Mouse (Mus musculus) myocyte (in vitro differentiated cells): ENCODE measurements at regions not wholly inside any gene's neighbourhood (a gene's known extent, or its start where the extent isn't known, plus 50 kb on each side); places are given as distances from the start of the nearest gene placed in this dataset.
"Not testable (repeated sequence)": the region's sequence is repeated elsewhere in the genome, so short reads cannot be mapped to it uniquely, and the experiment has no call there.

Experiments
- H3K27me3 ChIP-seq: one replicate; pipeline ENCODE4 v1.6.1; 2011; ENCODE audit not compliant: control insufficient read depth, insufficient read depth, insufficient read length
- H3K36me3 ChIP-seq: one replicate; pipeline ENCODE4 v1.6.1; 2011; ENCODE audit not compliant: control insufficient read depth, insufficient read depth
- H3K4me2 ChIP-seq: one replicate; pipeline ENCODE4 v1.6.1; 2011; ENCODE audit warnings: low read depth, control low read depth
- H3K4me3 ChIP-seq: one replicate; pipeline ENCODE4 v1.5.1; 2011; ENCODE audit warnings: mild to moderate bottlenecking, control low read depth, moderate library complexity
- H3K79me2 ChIP-seq: one replicate; pipeline ENCODE4 v1.6.1; 2011; ENCODE audit not compliant: control insufficient read depth, insufficient read depth
- H3ac ChIP-seq: one replicate; pipeline ENCODE4 v1.6.1; 2011; ENCODE audit not compliant: control insufficient read depth, insufficient read length
- CEBPB ChIP-seq: IDR thresholded peaks from 2 replicates; pipeline ENCODE4 v1.6.1; 2011; ENCODE audit warnings: mild to moderate bottlenecking, moderate library complexity; ENCODE audit not compliant: poor library complexity, insufficient read depth, severe bottlenecking
- E2F4 ChIP-seq: IDR thresholded peaks from one replicate; pipeline ENCODE4 v1.6.1; 2011; ENCODE audit warnings: mild to moderate bottlenecking, control low read depth, moderate library complexity; ENCODE audit not compliant: insufficient read depth
- MAX ChIP-seq: IDR thresholded peaks from one replicate; pipeline ENCODE4 v1.6.1; 2011; ENCODE audit warnings: low read depth, mild to moderate bottlenecking, control low read depth
- MYOD1 ChIP-seq, 3 experiments: IDR thresholded peaks; one replicate each; pipeline ENCODE4 v1.6.1; 2011; ENCODE audit warnings: control low read depth in 2 of 3, low read depth in 2 of 3, mild to moderate bottlenecking in 2 of 3, moderate library complexity in 1 of 3; ENCODE audit not compliant: insufficient read length in 2 of 3, control insufficient read depth in 1 of 3
- MYOG ChIP-seq, 3 experiments: IDR thresholded peaks; one replicate each; pipeline ENCODE4 v1.6.1; 2011; ENCODE audit warnings: control low read depth in 2 of 3, low read depth in 2 of 3, mild to moderate bottlenecking in 2 of 3; ENCODE audit not compliant: insufficient read length in 2 of 3, control insufficient read depth in 1 of 3, insufficient read depth in 1 of 3
- POLR2A ChIP-seq: IDR thresholded peaks from one replicate; pipeline ENCODE4 v1.6.1; 2011; ENCODE audit warnings: low read depth, mild to moderate bottlenecking, control low read depth, moderate library complexity; ENCODE audit not compliant: insufficient read length
- POLR2AphosphoS2 ChIP-seq: IDR thresholded peaks from one replicate; pipeline ENCODE4 v1.6.1; 2011; ENCODE audit warnings: low read depth, control low read depth; ENCODE audit not compliant: insufficient read length
- REST ChIP-seq: IDR thresholded peaks from one replicate; pipeline ENCODE4 v1.6.1; 2011; ENCODE audit warnings: mild to moderate bottlenecking, control low read depth, moderate library complexity; ENCODE audit not compliant: insufficient read depth, insufficient read length
- SRF ChIP-seq: IDR thresholded peaks from one replicate; pipeline ENCODE4 v1.6.1; 2011; ENCODE audit warnings: low read depth; ENCODE audit not compliant: control insufficient read depth, insufficient read length
- TCF12 ChIP-seq: IDR thresholded peaks from one replicate; pipeline ENCODE4 v1.6.1; 2011; ENCODE audit warnings: mild to moderate bottlenecking, control low read depth; ENCODE audit not compliant: poor library complexity, insufficient read depth, severe bottlenecking
- TCF3 ChIP-seq: IDR thresholded peaks from one replicate; pipeline ENCODE4 v1.6.1; 2011; ENCODE audit warnings: low read depth, control low read depth; ENCODE audit not compliant: insufficient read length
- USF1 ChIP-seq: IDR thresholded peaks from one replicate; pipeline ENCODE4 v1.6.1; 2011; ENCODE audit warnings: low read depth, mild to moderate bottlenecking, control low read depth, moderate library complexity

DNA sequence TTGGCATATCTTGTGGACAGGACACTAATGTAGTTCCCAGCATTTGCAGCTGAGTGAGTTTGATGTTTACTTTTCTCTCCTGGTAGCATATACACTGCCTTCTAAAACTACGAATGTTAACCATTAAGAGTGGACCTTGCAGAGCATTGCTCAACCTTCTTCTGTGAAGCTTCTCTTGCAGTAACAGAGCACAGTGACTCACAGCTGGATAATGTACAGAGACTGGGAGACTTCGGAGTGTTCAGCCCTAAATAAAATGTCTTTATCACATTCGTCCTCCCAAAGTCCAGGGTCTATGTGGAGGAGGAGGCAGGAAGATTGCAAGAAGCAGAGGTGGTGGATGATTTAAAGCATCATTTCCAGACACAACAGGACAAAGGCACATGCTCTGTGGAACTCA, 407.6 kb upstream of the Dab2 start:
- no peaks in the 10 kb centered on the region for H3K36me3 ChIP-seq
- H3K27me3 ChIP-seq, result no peaks in the 10 kb centered on the region
- no peak overlapping the region for H3K4me3 ChIP-seq
- TF ChIP-seq MYOG (IDR thresholded peaks at IDR 0.05; ENCODE audit: control insufficient read depth in 1 of 3, insufficient read depth in 1 of 3, insufficient read length in 2 of 3, low read depth in 2 of 3) (no peak), REST (no peak), TCF3 (no peak), POLR2AphosphoS2 (no peak), MYOD1 (IDR thresholded peaks at IDR 0.05; ENCODE audit: control insufficient read depth in 1 of 3, insufficient read length in 2 of 3, low read depth in 2 of 3) (no peak), TCF12 (no peak), E2F4 (no peak), MAX (no peak), SRF (no peak), CEBPB (no peak), USF1 (no peak), POLR2A (no peak)
- no peaks in the 10 kb centered on the region for H3K79me2 ChIP-seq
- no peak overlapping the region for H3ac ChIP-seq
- no peak overlapping the region for H3K4me2 ChIP-seq

DNA sequence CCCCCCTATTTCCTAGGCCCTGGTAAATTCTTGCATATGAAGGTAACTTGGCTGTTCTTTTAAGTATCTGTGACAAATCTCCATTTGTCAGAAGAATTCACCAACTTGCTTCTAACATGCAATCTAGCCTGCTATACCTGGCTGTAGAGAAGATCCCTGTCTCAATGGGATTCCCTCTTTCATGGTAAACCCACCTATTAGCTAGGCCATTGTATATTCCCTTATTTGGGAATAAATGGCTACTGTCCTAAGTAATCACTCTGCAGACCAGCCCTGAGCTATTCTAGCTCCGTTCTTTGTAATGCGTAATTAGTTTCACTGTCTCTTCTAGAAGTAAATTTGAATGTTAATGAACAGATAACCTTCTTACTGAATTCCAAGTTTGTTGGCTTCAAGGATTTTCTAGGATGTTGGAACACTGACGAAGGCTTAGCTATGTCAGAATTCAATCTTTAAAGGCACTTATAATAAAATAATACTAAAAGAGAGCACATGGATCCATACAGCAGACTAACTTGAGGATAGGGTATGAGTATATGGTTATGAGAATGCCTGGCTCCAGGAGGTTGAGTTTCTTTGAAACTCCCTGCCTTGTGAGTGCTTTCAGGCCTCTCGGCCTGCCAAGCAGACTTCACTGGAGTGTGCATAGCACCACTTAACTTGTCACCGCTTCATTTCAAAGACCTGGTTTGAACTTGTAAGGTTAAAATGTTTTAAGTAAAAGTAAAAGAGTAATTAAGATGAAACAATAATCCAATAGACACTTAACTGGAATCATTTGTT, 403.7 kb upstream of the Dab2 start:
- H3K36me3 ChIP-seq, result not testable (repeated sequence)

DNA sequence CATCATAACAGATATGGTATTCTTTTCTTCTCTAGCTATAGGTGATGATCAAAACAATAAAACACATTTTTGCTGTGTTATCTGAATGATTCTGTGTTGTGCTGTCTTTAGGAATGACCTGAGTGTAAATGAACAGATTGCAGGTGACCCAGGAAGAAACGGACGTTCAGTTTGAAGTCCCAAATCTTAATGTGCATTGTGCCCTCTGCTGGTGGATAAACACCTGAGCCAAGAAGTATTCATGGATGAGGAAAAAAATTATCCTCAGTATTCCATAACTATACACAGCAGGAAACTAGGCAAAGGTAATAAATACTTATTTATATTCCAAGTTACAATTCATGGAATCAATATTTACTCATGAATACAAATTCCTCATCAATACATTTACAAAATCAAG, 384.3 kb upstream of the Dab2 start:
- H3ac ChIP-seq, result no peak overlapping the region
- no peak overlapping the region for H3K4me2 ChIP-seq
- no peaks in the 10 kb centered on the region for H3K27me3 ChIP-seq
- no peaks in the 10 kb centered on the region for H3K79me2 ChIP-seq
- no peak for TF ChIP-seq CEBPB
- TF ChIP-seq TCF3, result no peak
- TF ChIP-seq POLR2AphosphoS2, result no peak
- no peak for TF ChIP-seq SRF
- no peak for TF ChIP-seq TCF12
- no peak overlapping the region for H3K4me3 ChIP-seq
- no peaks in the 10 kb centered on the region for H3K36me3 ChIP-seq

More for the DNA sequence above, 403.7 kb upstream of the Dab2 start:
- H3K4me3 ChIP-seq, H3K4me2 ChIP-seq, H3ac ChIP-seq, H3K27me3 ChIP-seq, H3K79me2 ChIP-seq: not testable (repeated sequence)

DNA sequence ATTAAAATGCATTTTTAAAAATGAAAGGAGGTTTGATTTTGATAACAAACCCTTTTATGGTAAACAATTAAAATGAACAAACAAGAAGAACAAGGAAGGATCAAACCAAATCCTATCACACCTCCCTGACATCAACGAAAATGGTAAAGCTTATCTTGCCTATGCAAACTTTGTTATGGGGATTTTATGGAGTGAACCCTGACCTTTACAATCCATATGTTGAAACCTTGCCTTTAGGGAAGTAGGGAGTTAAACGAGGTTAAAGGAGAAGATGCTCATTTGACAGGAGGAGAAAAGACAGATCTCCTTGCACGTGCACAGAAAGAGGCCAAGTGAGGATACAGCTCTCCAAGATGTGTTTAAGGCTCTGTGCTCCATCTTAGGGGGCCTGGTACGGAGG, 379.5 kb upstream of the Dab2 start:
- Histone ChIP-seq H3K79me2 (no peaks in the 10 kb centered on the region), H3K27me3 (no peaks in the 10 kb centered on the region), H3ac (no peak overlapping the region), H3K4me3 (no peak overlapping the region), H3K4me2 (no peak overlapping the region), H3K36me3 (no peaks in the 10 kb centered on the region)
- TF ChIP-seq SRF (no peak), USF1 (no peak), TCF3 (no peak), POLR2AphosphoS2 (no peak), REST (no peak), POLR2A (no peak), MAX (no peak), MYOD1 (IDR thresholded peaks at IDR 0.05; ENCODE audit: control insufficient read depth in 1 of 3, insufficient read length in 2 of 3, low read depth in 2 of 3) (no peak), CEBPB (no peak), MYOG (IDR thresholded peaks at IDR 0.05; ENCODE audit: control insufficient read depth in 1 of 3, insufficient read depth in 1 of 3, insufficient read length in 2 of 3, low read depth in 2 of 3) (no peak), E2F4 (no peak), TCF12 (no peak)

DNA sequence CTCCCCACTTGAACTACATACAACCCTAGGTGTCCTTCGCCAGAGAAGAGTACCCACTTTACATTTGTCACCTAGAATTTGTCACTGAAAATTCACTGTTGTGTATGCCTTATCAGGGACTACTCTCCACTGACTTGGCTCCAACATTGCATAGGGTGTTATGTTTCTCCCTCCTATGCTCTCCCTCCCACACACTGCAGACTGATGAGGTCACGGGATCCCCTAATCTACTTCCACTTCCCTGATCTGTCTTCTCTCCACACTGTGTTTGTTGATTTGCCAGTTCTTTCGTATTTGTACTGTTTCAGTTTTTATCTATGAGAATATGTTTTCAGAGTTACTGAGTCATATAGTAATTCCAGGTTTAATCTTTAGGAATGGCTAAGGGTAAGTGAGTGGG, 371.8 kb upstream of the Dab2 start:
- Histone ChIP-seq H3K36me3 (no peaks in the 10 kb centered on the region), H3K4me3 (no peak overlapping the region), H3ac (no peak overlapping the region), H3K4me2 (no peak overlapping the region), H3K27me3 (no peaks in the 10 kb centered on the region), H3K79me2 (no peaks in the 10 kb centered on the region)
- TF ChIP-seq E2F4, result no peak
- no peak for TF ChIP-seq USF1
- no peak for TF ChIP-seq MYOG (IDR thresholded peaks at IDR 0.05; ENCODE audit: control insufficient read depth in 1 of 3, insufficient read depth in 1 of 3, insufficient read length in 2 of 3, low read depth in 2 of 3)
- TF ChIP-seq TCF12, result no peak
- TF ChIP-seq POLR2AphosphoS2, result no peak
- TF ChIP-seq CEBPB, result no peak
- no peak for TF ChIP-seq TCF3
- no peak for TF ChIP-seq MYOD1 (IDR thresholded peaks at IDR 0.05; ENCODE audit: control insufficient read depth in 1 of 3, insufficient read length in 2 of 3, low read depth in 2 of 3)
